Mouse (Mus musculus) midbrain, embryonic 12.5 days (tissue): ENCODE results near the gene Gm5678. TPM values are rescaled to one million over a fixed set of nuclear protein-coding genes. Genes with fewer than 3 reads are reported as not detected.

ENCODE experiments used
- ATAC-seq: fragments of 200-750 bp; cut with Nextera tagmentation; 2 replicates; pipeline ENCODE4 v1.8.0; 2017; ENCODE audit warnings: low read depth, moderate TSS enrichment, moderate library complexity; ENCODE audit not compliant: low FRiP score
- H3K27ac ChIP-seq: fragments of 300-500 bp; sonication (generic); replicated peaks from 2 replicates; pipeline ENCODE4 v1.5.1; 2016; ENCODE audit warnings: mild to moderate bottlenecking
- H3K27me3 ChIP-seq: fragments of 300-500 bp; sonication (generic); 2 replicates; pipeline ENCODE4 v1.6.1; 2016; ENCODE audit warnings: mild to moderate bottlenecking
- H3K36me3 ChIP-seq: fragments of 300-500 bp; sonication (generic); 2 replicates; pipeline ENCODE4 v1.6.1; 2016
- H3K4me1 ChIP-seq: fragments of 300-500 bp; sonication (generic); 2 replicates; pipeline ENCODE4 v1.6.1; 2016
- H3K4me2 ChIP-seq: fragments of 300-500 bp; sonication (generic); replicated peaks from 2 replicates; pipeline ENCODE4 v1.6.1; 2016; ENCODE audit warnings: mild to moderate bottlenecking, moderate library complexity
- H3K4me3 ChIP-seq: fragments of 300-500 bp; sonication (generic); 2 replicates; pipeline ENCODE4 v1.5.1; 2016; ENCODE audit warnings: mild to moderate bottlenecking
- H3K9ac ChIP-seq: fragments of 300-500 bp; sonication (generic); replicated peaks from 2 replicates; pipeline ENCODE4 v1.6.1; 2016; ENCODE audit warnings: mild to moderate bottlenecking, moderate library complexity
- H3K9me3 ChIP-seq: fragments of 300-500 bp; sonication (generic); 2 replicates; pipeline ENCODE4 v1.6.1; 2016; ENCODE audit warnings: mild to moderate bottlenecking
- WGBS: fragments of 180-500 bp; shearing (Covaris S2); methylation state at CpG from one replicate; pipeline ENCODE4 v1.1.7; 2016; 5-methylcytosine and 5-hydroxymethylcytosine counted together
- polyA plus RNA-seq: library from polyadenylated mRNA; unstranded; fragments of >200 nt; fragmentation: Nextera tagmentation; extraction: Ambion mirVana; gene quantifications from 2 replicates; pipeline ENCODE4 v1.2.1, GENCODE M21; 2016

Gene Gm5678
- polyA plus RNA-seq, result not detected in 2 replicates

DNA sequence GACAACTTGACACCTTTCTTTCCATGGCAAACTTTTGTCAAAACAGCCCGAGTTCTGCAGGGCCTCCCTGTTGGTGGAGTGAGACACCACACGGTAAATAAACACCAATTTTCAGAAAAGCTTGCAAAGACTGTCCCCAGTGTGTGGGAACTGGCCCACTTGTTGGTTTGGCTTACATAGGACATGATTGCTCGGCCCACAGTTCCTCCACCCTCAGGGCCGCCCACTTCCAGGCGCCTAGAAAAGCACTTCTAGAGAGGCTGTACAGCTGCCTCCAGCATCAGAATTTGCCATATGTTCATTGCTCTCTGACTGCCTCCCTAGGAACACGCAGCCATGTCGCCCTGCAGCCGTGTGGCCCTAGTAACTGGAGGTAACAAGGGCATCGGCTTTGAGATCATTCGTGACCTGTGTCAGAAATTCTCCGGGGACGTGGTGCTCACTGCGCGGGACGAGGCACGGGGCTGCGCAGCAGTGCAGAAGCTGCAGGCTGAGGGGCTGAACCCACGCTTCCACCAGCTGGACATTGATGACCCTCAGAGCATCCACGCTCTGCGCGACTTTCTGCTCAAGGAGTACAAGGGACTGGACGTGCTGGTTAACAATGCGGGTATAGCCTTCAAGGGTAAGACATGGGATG, at the start of gene Gm5678:
Gene Gm5678 (plus strand): TSS at position 337 of the 640 bp plus-strand sequence.
- Histone ChIP-seq H3K36me3 (no peaks in the 10 kb centered on the region), H3K27ac (no peak within 1 kb of the TSS), H3K27me3 (no peaks in the 10 kb centered on the region), H3K4me1 (no peaks in the 10 kb centered on the region), H3K4me3 (no peak within 1 kb of the TSS), H3K4me2 (no peak within 1 kb of the TSS), H3K9me3 (no peaks in the 10 kb centered on the region), H3K9ac (no peak within 1 kb of the TSS)
- ATAC-seq, result no peak
- WGBS, result 83% methylated on average over 23 of the region's 23 CpGs

DNA sequence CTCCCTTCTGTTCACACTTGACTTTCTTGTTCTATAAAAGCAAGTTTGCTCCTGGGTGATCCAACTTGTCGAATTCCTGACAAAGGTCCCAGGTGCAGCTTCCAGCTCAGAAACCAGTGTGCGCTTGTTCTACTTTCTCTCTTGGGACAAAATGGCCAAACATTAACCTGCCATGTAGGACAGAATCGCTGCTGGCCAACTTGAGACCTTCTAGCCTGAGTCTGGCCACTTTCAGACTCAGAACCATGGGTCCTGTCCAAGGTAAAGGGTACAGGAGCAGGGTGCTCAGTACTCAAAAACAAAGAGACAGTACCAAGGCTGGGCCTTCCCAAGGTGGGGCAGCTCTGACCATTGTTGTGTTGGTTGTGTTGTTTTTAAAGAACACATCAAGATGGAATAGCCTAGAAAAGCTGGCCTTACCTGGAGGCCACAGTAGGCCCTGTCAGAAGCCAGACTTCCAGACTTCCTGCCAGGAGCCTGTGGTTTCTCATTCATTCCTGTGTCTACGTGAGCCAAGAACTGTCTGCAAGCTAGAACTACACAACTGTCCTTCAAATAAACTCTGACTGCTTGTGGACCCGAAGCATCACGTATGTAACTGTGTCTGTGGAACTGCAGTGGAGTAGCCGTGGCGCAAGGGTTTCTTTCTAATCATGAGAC, 49.4 kb upstream of the Gm5678 start:
- no peak for ATAC-seq
- H3K9ac ChIP-seq, result no peak overlapping the region
- H3K36me3 ChIP-seq, result 0 out of 2 replicates have a peak, but pooled peaks cover 2% of the 10 kb centered on the region
- H3K4me1 ChIP-seq, result no peaks in the 10 kb centered on the region
- H3K9me3 ChIP-seq, result no peaks in the 10 kb centered on the region
- H3K4me2 ChIP-seq, result no peak overlapping the region
- H3K27ac ChIP-seq, result no peak overlapping the region
- no peak overlapping the region for H3K4me3 ChIP-seq
- 88% methylated on average over 8 of the region's 8 CpGs for WGBS
- H3K27me3 ChIP-seq, result no peaks in the 10 kb centered on the region

DNA sequence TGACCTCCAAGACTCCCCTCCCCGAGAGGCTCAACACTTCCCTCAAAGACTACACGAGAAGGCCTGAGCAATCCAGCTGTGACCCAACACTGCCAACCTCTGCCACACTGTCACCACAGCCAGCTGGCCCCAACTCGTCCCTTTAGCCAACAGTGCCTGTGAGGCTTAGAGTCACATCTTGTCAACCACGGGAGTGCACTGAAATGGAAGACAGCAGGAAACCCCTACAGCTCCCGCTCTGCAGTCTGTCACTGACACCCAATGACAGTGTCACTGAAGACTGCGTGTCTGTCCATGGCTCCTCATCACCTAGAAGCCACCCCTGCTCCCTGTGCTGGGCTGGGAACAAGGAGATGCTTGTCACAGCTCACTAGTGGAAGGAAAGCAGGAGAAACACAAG, 46.8 kb upstream of the Gm5678 start:
- H3K4me1 ChIP-seq, result no peaks in the 10 kb centered on the region
- no peak for ATAC-seq
- H3K9ac ChIP-seq, result no peak overlapping the region

DNA sequence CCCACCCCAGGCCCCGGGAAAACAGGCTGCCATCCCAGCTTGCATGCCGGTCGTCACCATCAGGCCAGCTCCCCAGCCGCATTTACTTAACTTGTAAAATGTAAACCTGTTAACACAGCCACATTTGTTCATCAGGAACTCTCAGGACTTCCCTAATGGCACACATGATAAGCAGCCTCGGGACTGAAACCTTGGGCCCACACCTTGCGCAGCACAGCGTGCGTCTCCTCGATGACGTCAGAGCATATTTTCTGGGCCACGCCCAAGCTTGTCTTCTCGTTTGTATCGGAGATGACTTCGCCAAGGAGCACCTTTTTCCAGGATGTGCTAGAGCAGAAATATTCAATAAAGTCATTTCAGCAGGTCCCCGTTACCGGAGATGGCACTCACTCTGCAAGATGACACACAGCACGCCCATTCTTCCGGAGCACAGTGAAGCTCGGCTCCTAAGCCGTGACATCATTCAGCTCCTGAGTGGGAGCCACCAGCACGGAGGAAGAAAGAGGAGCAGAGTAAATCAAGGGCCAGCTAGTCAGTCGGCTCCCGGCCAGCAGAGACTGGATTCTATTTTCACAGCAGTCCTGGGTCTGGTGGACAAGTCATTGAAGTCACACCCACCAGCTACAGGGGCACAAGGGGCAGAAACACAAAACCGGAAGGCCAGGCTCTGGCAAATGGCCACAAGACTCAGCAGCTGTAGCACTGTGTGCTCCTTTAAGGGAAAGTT, 42.8 kb upstream of the Gm5678 start:
- ATAC-seq, result no peak
- Histone ChIP-seq H3K36me3 (peaks cover 29% of the 10 kb centered on the region), H3K4me3 (no peak overlapping the region), H3K9ac (no peak overlapping the region), H3K27ac (no peak overlapping the region), H3K9me3 (no peaks in the 10 kb centered on the region), H3K4me2 (no peak overlapping the region), H3K4me1 (no peaks in the 10 kb centered on the region), H3K27me3 (no peaks in the 10 kb centered on the region)
- 94% methylated on average over 24 of the region's 24 CpGs for WGBS

More for the DNA sequence above, 46.8 kb upstream of the Gm5678 start:
- H3K27me3 ChIP-seq, result no peaks in the 10 kb centered on the region
- no peak overlapping the region for H3K4me2 ChIP-seq
- peaks cover 18% of the 10 kb centered on the region for H3K36me3 ChIP-seq
- H3K27ac ChIP-seq, result no peak overlapping the region
- WGBS, result 70% methylated on average over 6 of the region's 6 CpGs
- H3K4me3 ChIP-seq, result no peak overlapping the region
- H3K9me3 ChIP-seq, result no peaks in the 10 kb centered on the region

DNA sequence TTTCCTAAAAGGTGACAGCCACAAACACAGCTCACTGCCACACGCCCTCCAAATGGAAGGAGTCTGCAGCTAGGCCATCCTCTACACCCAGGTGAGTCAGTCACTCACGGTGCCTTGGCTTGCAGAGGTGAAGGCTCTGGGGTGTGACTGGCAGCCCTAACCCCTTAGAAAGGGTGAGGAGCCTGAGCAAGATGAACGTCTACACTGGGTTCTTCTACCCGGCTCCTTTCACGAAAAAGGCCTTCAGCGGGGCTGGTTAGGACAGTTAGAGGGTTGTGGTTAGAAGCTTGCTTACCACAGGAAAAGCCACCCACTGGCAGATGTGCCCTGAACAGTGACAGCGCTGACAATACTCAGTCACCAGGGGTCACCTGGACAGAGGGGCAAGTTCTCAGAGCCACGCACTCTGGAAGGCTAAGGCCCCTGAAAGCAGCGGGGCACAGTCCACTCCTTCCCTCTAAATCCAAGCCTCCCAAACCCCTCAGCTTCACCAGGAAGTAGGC, 42.1 kb upstream of the Gm5678 start:
- WGBS, result 90% methylated on average over 9 of the region's 9 CpGs
- no peak for ATAC-seq
- Histone ChIP-seq H3K9ac (no peak overlapping the region), H3K36me3 (peaks cover 36% of the 10 kb centered on the region), H3K4me1 (no peaks in the 10 kb centered on the region), H3K4me2 (no peak overlapping the region), H3K4me3 (no peak overlapping the region), H3K27me3 (no peaks in the 10 kb centered on the region), H3K27ac (no peak overlapping the region), H3K9me3 (no peaks in the 10 kb centered on the region)

DNA sequence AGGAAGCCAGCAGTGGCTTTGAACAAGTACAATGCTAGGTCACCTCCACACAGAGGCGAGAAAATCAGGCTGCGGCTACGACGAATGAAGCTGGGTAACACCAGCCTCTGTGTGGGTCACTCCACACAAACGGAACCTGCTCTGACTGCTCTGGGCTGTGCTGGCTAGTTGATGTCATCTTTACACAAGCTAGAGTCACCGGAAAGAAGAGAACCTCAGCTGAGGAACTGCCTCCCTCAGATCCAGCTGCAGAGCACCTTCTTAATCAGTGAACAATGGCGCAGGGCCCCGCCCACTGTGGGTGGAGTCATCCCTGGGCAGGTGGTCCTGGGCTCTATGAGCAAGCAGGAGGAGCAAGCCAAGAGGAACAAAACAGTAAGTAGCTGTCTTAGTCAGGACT, 41.5 kb upstream of the Gm5678 start:
- Histone ChIP-seq H3K9ac (no peak overlapping the region), H3K36me3 (peaks cover 39% of the 10 kb centered on the region), H3K4me1 (no peaks in the 10 kb centered on the region), H3K27me3 (no peaks in the 10 kb centered on the region), H3K4me3 (no peak overlapping the region), H3K4me2 (no peak overlapping the region), H3K9me3 (no peaks in the 10 kb centered on the region), H3K27ac (no peak overlapping the region)
- 68% methylated on average over 8 of the region's 8 CpGs for WGBS
- no peak for ATAC-seq

DNA sequence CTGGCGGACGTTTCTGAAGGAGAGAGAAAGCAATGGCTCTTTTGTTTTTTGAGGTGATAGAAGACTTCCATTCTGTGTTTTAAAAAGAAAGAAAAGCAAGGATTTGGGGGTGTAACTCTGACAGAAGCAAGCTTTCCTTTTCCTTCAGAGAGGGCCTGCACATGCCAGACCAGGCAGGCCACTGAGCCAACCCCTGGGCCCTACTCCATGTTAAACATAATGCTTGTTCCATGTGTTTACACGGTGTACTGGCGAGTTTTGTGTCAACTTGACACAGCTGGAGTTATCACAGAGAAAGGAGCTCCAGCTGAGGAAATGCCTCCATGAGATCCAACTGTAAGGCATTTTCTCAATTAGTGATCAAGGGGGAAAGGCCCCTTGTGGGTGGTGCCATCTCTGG, 39.6 kb upstream of the Gm5678 start:
- Histone ChIP-seq H3K4me1 (no peaks in the 10 kb centered on the region), H3K4me2 (no peak overlapping the region), H3K9ac (no peak overlapping the region), H3K27me3 (no peaks in the 10 kb centered on the region), H3K9me3 (no peaks in the 10 kb centered on the region), H3K27ac (no peak overlapping the region), H3K36me3 (peaks cover 48% of the 10 kb centered on the region), H3K4me3 (no peak overlapping the region)
- 64% methylated on average over 4 of the region's 4 CpGs for WGBS
- no peak for ATAC-seq

DNA sequence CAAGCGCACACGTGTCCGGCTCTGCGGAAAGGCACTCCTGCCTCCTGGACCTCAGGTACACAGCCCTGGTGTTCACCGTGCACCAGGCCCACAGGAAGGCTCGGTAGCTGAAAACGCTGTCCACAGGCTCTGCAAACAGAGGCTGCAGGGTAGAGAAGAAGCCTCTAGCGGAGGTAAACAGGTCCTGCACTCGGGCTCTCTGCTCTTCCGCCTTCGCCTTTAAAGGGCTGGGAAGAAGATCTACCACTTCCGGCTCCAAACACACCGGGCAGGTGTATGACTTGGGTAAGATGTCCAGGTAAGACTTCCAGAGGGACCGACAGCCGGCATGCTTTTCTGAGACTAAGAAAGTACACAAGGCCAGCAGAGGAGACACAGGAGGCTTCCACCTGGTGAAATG, 37.0 kb upstream of the Gm5678 start:
- Histone ChIP-seq H3K27ac (no peak overlapping the region), H3K9ac (no peak overlapping the region), H3K4me1 (no peaks in the 10 kb centered on the region), H3K9me3 (no peaks in the 10 kb centered on the region), H3K4me2 (no peak overlapping the region), H3K27me3 (no peaks in the 10 kb centered on the region), H3K4me3 (no peak overlapping the region), H3K36me3 (peaks cover 36% of the 10 kb centered on the region)
- ATAC-seq, result no peak
- WGBS, result 95% methylated on average over 15 of the region's 15 CpGs

DNA sequence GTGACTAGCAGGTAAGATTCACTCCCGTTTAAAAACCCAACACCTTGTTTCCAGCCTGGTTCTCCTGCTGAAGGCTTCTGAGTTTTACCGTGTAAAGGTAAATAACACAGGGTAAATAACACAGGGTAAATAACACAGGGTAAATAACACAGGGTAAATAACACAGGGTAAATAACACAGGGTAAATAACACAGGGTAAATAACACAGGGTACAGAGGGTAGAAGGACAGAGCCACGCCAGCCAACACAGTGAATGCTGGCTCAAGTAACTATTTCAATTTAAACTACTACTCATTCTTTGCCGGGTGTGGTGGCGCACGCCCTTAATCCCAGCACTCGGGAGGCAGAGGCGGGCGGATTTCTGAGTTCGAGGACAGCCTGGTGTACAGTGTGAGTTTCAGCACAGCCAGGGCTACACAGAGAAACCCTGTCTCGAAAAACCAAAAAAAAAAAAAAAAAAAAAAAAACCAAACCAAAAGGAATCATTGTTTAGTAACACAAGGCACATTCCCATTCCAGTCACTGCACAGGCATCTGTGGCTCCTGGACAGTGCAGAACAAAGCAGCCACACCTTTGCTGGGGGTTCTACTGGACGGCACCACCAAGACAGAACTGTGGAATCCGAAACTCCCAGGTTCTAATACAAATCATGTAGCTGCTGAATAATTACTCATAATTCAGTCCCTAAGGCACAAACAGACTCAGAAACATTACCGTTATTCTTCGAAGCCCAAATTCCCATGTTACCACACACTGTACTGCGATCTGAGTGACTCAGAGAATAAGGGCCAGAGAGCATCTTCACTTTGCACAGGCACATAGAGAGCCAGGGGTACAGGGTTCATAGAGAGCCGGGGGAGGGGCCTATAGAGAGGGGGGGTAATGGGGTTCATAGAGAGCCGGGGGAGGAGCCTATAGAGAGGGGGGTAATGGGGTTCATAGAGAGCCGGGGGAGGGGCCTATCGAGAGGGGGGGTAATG, 36.2 kb upstream of the Gm5678 start:
- no peaks in the 10 kb centered on the region for H3K27me3 ChIP-seq
- H3K9me3 ChIP-seq, result no peaks in the 10 kb centered on the region
- ATAC-seq, result no peak
- H3K27ac ChIP-seq, result no peak overlapping the region
- H3K4me1 ChIP-seq, result no peaks in the 10 kb centered on the region
- no peak overlapping the region for H3K9ac ChIP-seq
- H3K36me3 ChIP-seq, result peaks cover 33% of the 10 kb centered on the region
- 94% methylated on average over 20 of the region's 20 CpGs for WGBS
- no peak overlapping the region for H3K4me3 ChIP-seq
- no peak overlapping the region for H3K4me2 ChIP-seq

DNA sequence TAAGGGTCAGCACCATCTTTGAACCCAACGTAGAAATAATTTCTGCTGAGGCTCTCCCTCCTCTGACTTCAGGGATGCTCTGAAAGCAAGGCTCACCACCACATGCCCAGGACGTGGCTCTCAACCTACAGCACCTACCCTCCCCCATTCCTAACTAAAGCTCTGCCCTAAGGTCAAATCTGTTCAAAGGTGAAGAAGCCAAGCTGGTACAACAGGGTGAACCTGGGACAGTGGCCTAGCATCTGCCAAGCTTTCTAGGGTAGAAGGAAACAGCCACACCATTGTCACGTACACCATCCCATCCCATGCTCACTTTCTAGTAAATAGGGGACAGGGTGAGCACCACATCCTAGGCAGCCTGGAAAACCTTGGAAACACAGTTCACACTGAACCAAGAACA, 35.2 kb upstream of the Gm5678 start:
- H3K4me2 ChIP-seq, result no peak overlapping the region
- H3K27me3 ChIP-seq, result no peaks in the 10 kb centered on the region
- no peak overlapping the region for H3K27ac ChIP-seq
- no peaks in the 10 kb centered on the region for H3K9me3 ChIP-seq
- no peak for ATAC-seq
- WGBS, result 91% methylated on average over 3 of the region's 3 CpGs
- H3K36me3 ChIP-seq, result peaks cover 40% of the 10 kb centered on the region
- H3K9ac ChIP-seq, result no peak overlapping the region
- no peaks in the 10 kb centered on the region for H3K4me1 ChIP-seq
- H3K4me3 ChIP-seq, result no peak overlapping the region

DNA sequence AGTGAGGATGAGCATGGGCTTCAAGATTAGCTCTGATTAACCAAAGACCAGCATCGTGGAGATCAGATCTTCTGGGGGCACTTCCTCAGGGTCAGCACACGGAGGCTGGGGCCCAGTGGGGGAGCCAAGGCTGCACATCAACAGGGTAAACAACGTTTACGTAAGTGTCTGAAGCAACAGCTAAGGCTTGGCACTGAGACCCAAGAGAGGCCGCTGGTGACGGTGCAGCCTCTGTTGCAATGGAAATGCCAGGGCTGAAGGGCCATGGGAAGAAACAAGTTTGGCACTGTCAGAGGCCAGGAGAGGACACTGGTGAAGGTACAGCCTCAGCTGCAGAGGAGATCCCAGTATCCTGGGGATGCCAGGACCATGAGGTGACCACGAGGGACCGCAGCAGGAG, 34.5 kb upstream of the Gm5678 start:
- ATAC-seq, result no peak
- no peak overlapping the region for H3K4me2 ChIP-seq
- H3K27me3 ChIP-seq, result no peaks in the 10 kb centered on the region
- H3K9ac ChIP-seq, result no peak overlapping the region
- no peak overlapping the region for H3K4me3 ChIP-seq
- peaks cover 47% of the 10 kb centered on the region for H3K36me3 ChIP-seq
- no peak overlapping the region for H3K27ac ChIP-seq
- WGBS, result 96% methylated on average over 8 of the region's 8 CpGs
- H3K9me3 ChIP-seq, result no peaks in the 10 kb centered on the region
- no peaks in the 10 kb centered on the region for H3K4me1 ChIP-seq
